Mouse (Mus musculus): ENCODE data around the gene Pacrg. TPM values are rescaled to one million over a fixed set of nuclear protein-coding genes. Genes with fewer than 3 reads are reported as not detected.

The Pacrg gene
- polyA plus RNA-seq, 1 experiment from 2014 or later, result 1.8 TPM

- H3K4me1 ChIP-seq (ENCODE audit: control insufficient read depth, insufficient read depth, low read length), result no peaks in the 10 kb centered on the region
- H3K27ac ChIP-seq (ENCODE audit: low read length), result no peak overlapping the region
- H3K27me3 ChIP-seq (ENCODE audit: control insufficient read depth, insufficient read depth, low read length), result no peaks in the 10 kb centered on the region
- no peaks in the 10 kb centered on the region for H3K9me3 ChIP-seq (ENCODE audit: control insufficient read depth, low read depth, low read length)
- H3K36me3 ChIP-seq (ENCODE audit: control insufficient read depth, insufficient read depth, low read length), result no peaks in the 10 kb centered on the region
- no peak overlapping the region for H3K4me3 ChIP-seq (ENCODE audit: low read depth, low read length)
- H3K9ac ChIP-seq (replicated peaks; ENCODE audit: low read depth, low read length), result no peak overlapping the region
- H3K4me2 ChIP-seq (replicated peaks; ENCODE audit: low read depth, low read length), result no peak overlapping the region
- WGBS, result 87% methylated on average over 2 of the region's 2 CpGs
- ATAC-seq (ENCODE audit: insufficient number of reproducible peaks, insufficient read depth, low FRiP score, low read depth), result no peak
Measured at GRCm38 (mm10) chr17:10808571-10808970, 31.5 kb downstream of the Pacrg start.

GRCm38 (mm10) chr17:10807261-10807998 lies 32.7 kb downstream of the Pacrg start:
- no peaks in the 10 kb centered on the region for H3K9me3 ChIP-seq (ENCODE audit: control insufficient read depth, low read depth, low read length)
- no peaks in the 10 kb centered on the region for H3K4me1 ChIP-seq (ENCODE audit: control insufficient read depth, insufficient read depth, low read length)
- H3K4me3 ChIP-seq (ENCODE audit: low read depth, low read length), result no peak overlapping the region
- H3K36me3 ChIP-seq (ENCODE audit: control insufficient read depth, insufficient read depth, low read length), result no peaks in the 10 kb centered on the region
- 83% methylated on average over 13 of the region's 13 CpGs for WGBS
- H3K27me3 ChIP-seq (ENCODE audit: control insufficient read depth, insufficient read depth, low read length), result no peaks in the 10 kb centered on the region
- no peak overlapping the region for H3K4me2 ChIP-seq (replicated peaks; ENCODE audit: low read depth, low read length)
- no peak overlapping the region for H3K27ac ChIP-seq (ENCODE audit: low read length)
- no peak overlapping the region for H3K9ac ChIP-seq (replicated peaks; ENCODE audit: low read depth, low read length)
- no peak for ATAC-seq (ENCODE audit: insufficient number of reproducible peaks, insufficient read depth, low FRiP score, low read depth)

- H3K4me3 ChIP-seq (ENCODE audit: low read depth, low read length), result no peak overlapping the region
- H3K9me3 ChIP-seq (ENCODE audit: control insufficient read depth, low read depth, low read length), result no peaks in the 10 kb centered on the region
- no peaks in the 10 kb centered on the region for H3K27me3 ChIP-seq (ENCODE audit: control insufficient read depth, insufficient read depth, low read length)
- 75% methylated on average over 4 of the region's 4 CpGs for WGBS
- no peak for ATAC-seq (ENCODE audit: insufficient number of reproducible peaks, insufficient read depth, low FRiP score, low read depth)
- no peaks in the 10 kb centered on the region for H3K4me1 ChIP-seq (ENCODE audit: control insufficient read depth, insufficient read depth, low read length)
- H3K4me2 ChIP-seq (replicated peaks; ENCODE audit: low read depth, low read length), result no peak overlapping the region
- H3K9ac ChIP-seq (replicated peaks; ENCODE audit: low read depth, low read length), result no peak overlapping the region
- no peaks in the 10 kb centered on the region for H3K36me3 ChIP-seq (ENCODE audit: control insufficient read depth, insufficient read depth, low read length)
- no peak overlapping the region for H3K27ac ChIP-seq (ENCODE audit: low read length)
Measured at GRCm38 (mm10) chr17:10806692-10807091, 33.4 kb downstream of the Pacrg start.

GRCm38 (mm10) chr17:10791661-10792060 lies 48.5 kb downstream of the Pacrg start:
- Histone ChIP-seq H3K27me3 (ENCODE audit: control insufficient read depth, insufficient read depth, low read length) (no peaks in the 10 kb centered on the region), H3K9me3 (ENCODE audit: control insufficient read depth, low read depth, low read length) (no peaks in the 10 kb centered on the region), H3K4me2 (replicated peaks; ENCODE audit: low read depth, low read length) (no peak overlapping the region)

GRCm38 (mm10) chr17:10784401-10784920 lies 55.6 kb downstream of the Pacrg start:
- Histone ChIP-seq H3K27me3 (ENCODE audit: control insufficient read depth, insufficient read depth, low read length) (no peaks in the 10 kb centered on the region), H3K27ac (ENCODE audit: low read length) (no peak overlapping the region), H3K9ac (replicated peaks; ENCODE audit: low read depth, low read length) (no peak overlapping the region), H3K9me3 (ENCODE audit: control insufficient read depth, low read depth, low read length) (no peaks in the 10 kb centered on the region), H3K4me1 (ENCODE audit: control insufficient read depth, insufficient read depth, low read length) (no peaks in the 10 kb centered on the region), H3K4me2 (replicated peaks; ENCODE audit: low read depth, low read length) (no peak overlapping the region), H3K36me3 (ENCODE audit: control insufficient read depth, insufficient read depth, low read length) (no peaks in the 10 kb centered on the region), H3K4me3 (ENCODE audit: low read depth, low read length) (no peak overlapping the region)
- WGBS, result 72% methylated on average over 4 of the region's 4 CpGs
- ATAC-seq (ENCODE audit: insufficient number of reproducible peaks, insufficient read depth, low FRiP score, low read depth), result no peak

More at GRCm38 (mm10) chr17:10791661-10792060, 48.5 kb downstream of the Pacrg start:
- Histone ChIP-seq H3K4me3 (ENCODE audit: low read depth, low read length) (no peak overlapping the region), H3K9ac (replicated peaks; ENCODE audit: low read depth, low read length) (no peak overlapping the region), H3K27ac (ENCODE audit: low read length) (no peak overlapping the region), H3K36me3 (ENCODE audit: control insufficient read depth, insufficient read depth, low read length) (no peaks in the 10 kb centered on the region), H3K4me1 (ENCODE audit: control insufficient read depth, insufficient read depth, low read length) (no peaks in the 10 kb centered on the region)
- no peak for ATAC-seq (ENCODE audit: insufficient number of reproducible peaks, insufficient read depth, low FRiP score, low read depth)
- WGBS, result 16% methylated on average over 3 of the region's 3 CpGs

GRCm38 (mm10) chr17:10776503-10776902 lies 63.6 kb downstream of the Pacrg start:
- no peak overlapping the region for H3K27ac ChIP-seq (ENCODE audit: low read length)
- no peak overlapping the region for H3K9ac ChIP-seq (replicated peaks; ENCODE audit: low read depth, low read length)
- H3K27me3 ChIP-seq (ENCODE audit: control insufficient read depth, insufficient read depth, low read length), result no peaks in the 10 kb centered on the region
- no peak overlapping the region for H3K4me3 ChIP-seq (ENCODE audit: low read depth, low read length)
- ATAC-seq (ENCODE audit: insufficient number of reproducible peaks, insufficient read depth, low FRiP score, low read depth), result no peak
- 0 out of 2 replicates have a peak, but pooled peaks cover 3% of the 10 kb centered on the region for H3K4me1 ChIP-seq (ENCODE audit: control insufficient read depth, insufficient read depth, low read length)
- WGBS, result 31% methylated on average over 10 of the region's 10 CpGs
- no peaks in the 10 kb centered on the region for H3K9me3 ChIP-seq (ENCODE audit: control insufficient read depth, low read depth, low read length)
- no peaks in the 10 kb centered on the region for H3K36me3 ChIP-seq (ENCODE audit: control insufficient read depth, insufficient read depth, low read length)
- H3K4me2 ChIP-seq (replicated peaks; ENCODE audit: low read depth, low read length), result no peak overlapping the region

GRCm38 (mm10) chr17:10774468-10774867 lies 65.6 kb downstream of the Pacrg start:
- Histone ChIP-seq H3K4me2 (replicated peaks; ENCODE audit: low read depth, low read length) (no peak overlapping the region), H3K27ac (ENCODE audit: low read length) (no peak overlapping the region), H3K4me3 (ENCODE audit: low read depth, low read length) (no peak overlapping the region), H3K9ac (replicated peaks; ENCODE audit: low read depth, low read length) (no peak overlapping the region), H3K9me3 (ENCODE audit: control insufficient read depth, low read depth, low read length) (no peaks in the 10 kb centered on the region), H3K4me1 (ENCODE audit: control insufficient read depth, insufficient read depth, low read length) (0 out of 2 replicates have a peak, but pooled peaks cover 3% of the 10 kb centered on the region), H3K36me3 (ENCODE audit: control insufficient read depth, insufficient read depth, low read length) (no peaks in the 10 kb centered on the region), H3K27me3 (ENCODE audit: control insufficient read depth, insufficient read depth, low read length) (no peaks in the 10 kb centered on the region)
- 52% methylated on average over 1 of the region's 1 CpGs for WGBS
- no peak for ATAC-seq (ENCODE audit: insufficient number of reproducible peaks, insufficient read depth, low FRiP score, low read depth)

GRCm38 (mm10) chr17:10772207-10772606 lies 67.9 kb downstream of the Pacrg start:
- 70% methylated on average over 3 of the region's 3 CpGs for WGBS
- Histone ChIP-seq H3K9me3 (ENCODE audit: control insufficient read depth, low read depth, low read length) (no peaks in the 10 kb centered on the region), H3K4me1 (ENCODE audit: control insufficient read depth, insufficient read depth, low read length) (0 out of 2 replicates have a peak, but pooled peaks cover 3% of the 10 kb centered on the region), H3K4me3 (ENCODE audit: low read depth, low read length) (no peak overlapping the region), H3K27me3 (ENCODE audit: control insufficient read depth, insufficient read depth, low read length) (no peaks in the 10 kb centered on the region), H3K4me2 (replicated peaks; ENCODE audit: low read depth, low read length) (no peak overlapping the region), H3K9ac (replicated peaks; ENCODE audit: low read depth, low read length) (no peak overlapping the region), H3K27ac (ENCODE audit: low read length) (no peak overlapping the region), H3K36me3 (ENCODE audit: control insufficient read depth, insufficient read depth, low read length) (no peaks in the 10 kb centered on the region)
- ATAC-seq (ENCODE audit: insufficient number of reproducible peaks, insufficient read depth, low FRiP score, low read depth), result no peak

All from stomach, embryonic 14.5 days (tissue).